Mouse (Mus musculus) E14TG2a.4 (cell line): Measurements from ENCODE around the gene Stx18.

Source experiments
- CTCF ChIP-seq: conservative IDR thresholded peaks from 2 replicates; pipeline ENCODE4 v1.5.1; 2014; ENCODE audit warnings: low read length
- POU5F1 ChIP-seq: IDR thresholded peaks from 2 replicates; pipeline ENCODE4 v1.6.1; 2014; ENCODE audit warnings: low read length, borderline replicate concordance

GRCm38 (mm10) chr5:38146524-38146923 lies 108.0 kb downstream of the Stx18 start:
- TF ChIP-seq CTCF (no peak), POU5F1 (no peak)
